Mouse (Mus musculus) megakaryocyte, embryonic 14.5 days (primary cell): Measurements from ENCODE around the gene Pdpk1.

Experiments
- FLI1 ChIP-seq: IDR thresholded peaks from 2 replicates; pipeline ENCODE4 v1.6.1; 2012; ENCODE audit warnings: low read length, inconsistent platforms, mixed read lengths
- GATA1 ChIP-seq: IDR thresholded peaks from 3 replicates; pipeline ENCODE4 v1.6.1; 2012; ENCODE audit warnings: mixed read lengths, low read length, inconsistent platforms, borderline replicate concordance

DNA sequence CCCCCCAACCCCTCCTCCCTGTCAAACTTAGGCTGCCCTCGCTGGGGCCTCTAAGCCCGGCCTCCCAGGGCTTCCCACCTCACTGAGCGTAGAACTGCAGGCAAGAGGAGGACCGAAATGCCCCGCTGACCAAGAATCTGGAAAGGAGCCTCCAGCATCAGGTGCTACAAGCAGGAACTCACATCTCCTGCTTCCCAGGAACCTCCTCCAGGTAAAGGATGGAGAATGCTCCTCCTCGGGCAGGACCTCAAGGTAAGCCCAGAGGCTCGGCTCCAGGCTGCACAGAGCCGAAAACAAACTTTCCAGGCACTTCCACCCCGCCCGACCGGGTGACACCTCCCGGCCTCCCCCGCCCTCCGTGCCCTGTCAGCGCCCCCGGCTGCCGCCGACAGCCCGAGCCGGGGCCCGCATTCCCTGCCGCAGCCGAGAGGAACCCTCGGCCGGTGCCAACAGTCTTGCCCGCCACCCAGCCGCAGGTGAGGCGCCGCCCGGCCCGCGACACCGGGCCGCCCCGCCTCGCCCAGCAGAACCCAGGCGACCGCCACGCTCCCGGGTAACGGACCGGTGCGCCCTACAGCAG, 9.8 kb downstream of the Pdpk1 start:
- TF ChIP-seq GATA1: no peak
- TF ChIP-seq FLI1: no peak
